Mouse (Mus musculus) E14TG2a.4 (cell line): ENCODE data around the gene Zpr1.

Experiments used
- CTCF ChIP-seq: conservative IDR thresholded peaks from 2 replicates; pipeline ENCODE4 v1.5.1; 2014; ENCODE audit warnings: low read length
- NANOG ChIP-seq: IDR thresholded peaks from 2 replicates; pipeline ENCODE4 v1.6.1; 2014; ENCODE audit warnings: borderline replicate concordance, low read length, mixed read lengths

DNA sequence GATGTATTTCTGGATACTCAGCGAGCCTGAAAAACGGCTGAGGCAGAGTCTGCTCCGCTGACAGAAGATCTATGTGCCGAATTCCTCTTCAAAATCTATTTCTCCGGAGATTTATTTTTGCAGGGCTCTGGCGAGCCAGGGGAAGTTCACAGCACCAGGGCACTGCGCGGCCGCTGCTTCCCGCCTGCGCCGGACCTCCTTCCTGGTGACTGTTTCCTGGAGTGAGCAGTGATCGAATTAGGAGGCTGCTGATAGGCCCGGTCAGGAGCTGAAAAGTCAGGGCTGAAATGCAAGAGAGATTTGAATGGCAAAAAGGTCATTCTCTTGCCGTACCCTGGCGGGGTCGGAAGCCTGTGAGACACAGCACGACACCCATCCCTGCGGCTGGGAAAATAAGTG, 56.4 kb downstream of the Zpr1 start:
- TF ChIP-seq CTCF (no peak), NANOG (no peak)
